Comparison of ENCODE assay signal across 8 mouse cellular contexts in genomic region chr15:98180567-98181131, GRCm38 (mm10). TPM values are rescaled to one million over a fixed set of nuclear protein-coding genes. Genes with fewer than 3 reads are reported as not detected.
A peak's percentile ranks its signal among the peaks of the same experiment; 100 is the strongest.
DNase-seq lines count a peak whose midpoint lies in the region; ATAC-seq lines count a peak whose summit lies in the region.

No protein-coding gene starts in this region.

- peaks cover 27% of the 10 kb centered on the region for H3K4me1 ChIP-seq in kidney, embryonic 15.5 days
- no peaks in the 10 kb centered on the region for H3K4me1 ChIP-seq in hindbrain, embryonic 11.5 days (replicated peaks; ENCODE audit: control insufficient read depth, insufficient read depth, low read length)
- H3K4me1 ChIP-seq in midbrain, embryonic 13.5 days (replicated peaks) = peaks cover 9% of the 10 kb centered on the region

- no peak for ATAC-seq in kidney, embryonic 15.5 days (replicated peaks; ENCODE audit: low FRiP score)
- no peak for ATAC-seq in hindbrain, embryonic 11.5 days (ENCODE audit: low FRiP score)
- ATAC-seq in midbrain, embryonic 13.5 days = no peak

- no peaks in the 10 kb centered on the region for H3K36me3 ChIP-seq in kidney, embryonic 15.5 days
- H3K36me3 ChIP-seq in hindbrain, embryonic 11.5 days (ENCODE audit: control insufficient read depth, insufficient read depth, low read length) = no peaks in the 10 kb centered on the region
- H3K36me3 ChIP-seq in midbrain, embryonic 13.5 days = no peaks in the 10 kb centered on the region

- peak overlapping the region; percentile 48 for H3K9ac ChIP-seq in kidney, embryonic 15.5 days
- peak overlapping the region; percentile 48 for H3K9ac ChIP-seq in hindbrain, embryonic 11.5 days (ENCODE audit: low read depth, low read length)
- peak overlapping the region; percentile 63 for H3K9ac ChIP-seq in midbrain, embryonic 13.5 days (replicated peaks)

- H3K27ac ChIP-seq in kidney, embryonic 15.5 days = peak overlapping the region; percentile 87
- H3K27ac ChIP-seq in hindbrain, embryonic 11.5 days (ENCODE audit: low read depth, low read length) = peak overlapping the region; percentile 61; the same call in 1 of the 2 replicates
- H3K27ac ChIP-seq in midbrain, embryonic 13.5 days = peak overlapping the region; percentile 76

- peak overlapping the region; percentile 87 for H3K4me2 ChIP-seq in kidney, embryonic 15.5 days
- H3K4me2 ChIP-seq in hindbrain, embryonic 11.5 days (replicated peaks; ENCODE audit: low read depth, low read length) = peak overlapping the region; percentile 55
- H3K4me2 ChIP-seq in midbrain, embryonic 13.5 days (replicated peaks) = peak overlapping the region; percentile 73

- peak overlapping the region; percentile 58 for H3K4me3 ChIP-seq in kidney, embryonic 15.5 days (replicated peaks)
- peak overlapping the region; percentile 45 for H3K4me3 ChIP-seq in hindbrain, embryonic 11.5 days (ENCODE audit: low read depth, low read length)
- H3K4me3 ChIP-seq in midbrain, embryonic 13.5 days (replicated peaks) = peak overlapping the region; percentile 50

- H3K27me3 ChIP-seq in kidney, embryonic 15.5 days = peaks cover 14% of the 10 kb centered on the region
- no peaks in the 10 kb centered on the region; the same call in 1 of the 2 replicates for H3K27me3 ChIP-seq in hindbrain, embryonic 11.5 days (ENCODE audit: control insufficient read depth, insufficient read depth, low read length)
- H3K27me3 ChIP-seq in midbrain, embryonic 13.5 days = peaks cover 26% of the 10 kb centered on the region

- WGBS in kidney, embryonic 15.5 days = 5% methylated on average over 26 of the region's 26 CpGs
- 4% methylated on average over 26 of the region's 26 CpGs for WGBS in hindbrain, embryonic 11.5 days
- WGBS in midbrain, embryonic 13.5 days = 4% methylated on average over 26 of the region's 26 CpGs

- H3K9me3 ChIP-seq in kidney, embryonic 15.5 days (replicated peaks) = no peaks in the 10 kb centered on the region
- no peaks in the 10 kb centered on the region for H3K9me3 ChIP-seq in hindbrain, embryonic 11.5 days (ENCODE audit: control insufficient read depth, low read length)
- H3K9me3 ChIP-seq in midbrain, embryonic 13.5 days = no peaks in the 10 kb centered on the region

- no peak for DNase-seq in kidney, postnatal 4 days
- peak; percentile 9 to 20 for DNase-seq in cerebellum, postnatal 36 days
- peak; percentile 25 for DNase-seq in hindbrain, embryonic 11.5 days (ENCODE audit: low spot score)
- no peak for DNase-seq in right cerebral cortex, postnatal 4 days
- no peak for DNase-seq in layer of hippocampus, adult 9-11 months
- DNase-seq in spleen, adult 18-20 months = no peak

RNA-seq across cellular contexts. Expression of gene Ccdc184, which starts 13.7 kb away (rescaled TPM):
- polyA plus RNA-seq in kidney, embryonic 15.5 days (2015; fragmentation: Nextera tagmentation; extraction: Ambion mirVana) = 0.99 and 1.6 TPM in 2 replicates
- 13.3 and 15.9 TPM in 2 replicates for polyA plus RNA-seq in hindbrain, embryonic 11.5 days (2014; fragmentation: Nextera tagmentation; extraction: Ambion mirVana)
- 55.4 and 60.4 TPM in 2 replicates for polyA plus RNA-seq in midbrain, embryonic 13.5 days (2015; fragmentation: Nextera tagmentation; extraction: Ambion mirVana)

RNA-seq across cellular contexts. Expression of gene Olfr288, which starts 14.7 kb away (rescaled TPM):
- not detected in 2 replicates for polyA plus RNA-seq in kidney, embryonic 15.5 days (2015; fragmentation: Nextera tagmentation; extraction: Ambion mirVana)
- polyA plus RNA-seq in hindbrain, embryonic 11.5 days (2014; fragmentation: Nextera tagmentation; extraction: Ambion mirVana) = not detected in 2 replicates
- not detected in 2 replicates for polyA plus RNA-seq in midbrain, embryonic 13.5 days (2015; fragmentation: Nextera tagmentation; extraction: Ambion mirVana)

RNA-seq across cellular contexts. Expression of gene Asb8, which starts 15.2 kb away (rescaled TPM):
- polyA plus RNA-seq in kidney, embryonic 15.5 days (2015; fragmentation: Nextera tagmentation; extraction: Ambion mirVana) = 46.2 and 47.4 TPM in 2 replicates
- 47.6 and 53.2 TPM in 2 replicates for polyA plus RNA-seq in hindbrain, embryonic 11.5 days (2014; fragmentation: Nextera tagmentation; extraction: Ambion mirVana)
- 54.4 and 54.9 TPM in 2 replicates for polyA plus RNA-seq in midbrain, embryonic 13.5 days (2015; fragmentation: Nextera tagmentation; extraction: Ambion mirVana)

RNA-seq across cellular contexts. Expression of gene Gm44579, which starts 40.1 kb away (rescaled TPM):
- polyA plus RNA-seq in kidney, embryonic 15.5 days (2015; fragmentation: Nextera tagmentation; extraction: Ambion mirVana) = not detected in 2 replicates
- not detected in 2 replicates for polyA plus RNA-seq in hindbrain, embryonic 11.5 days (2014; fragmentation: Nextera tagmentation; extraction: Ambion mirVana)
- polyA plus RNA-seq in midbrain, embryonic 13.5 days (2015; fragmentation: Nextera tagmentation; extraction: Ambion mirVana) = not detected in 2 replicates

RNA-seq across cellular contexts. Expression of gene Olfr287, which starts 40.2 kb away (rescaled TPM):
- polyA plus RNA-seq in kidney, embryonic 15.5 days (2015; fragmentation: Nextera tagmentation; extraction: Ambion mirVana) = not detected in 2 replicates
- not detected in 2 replicates for polyA plus RNA-seq in hindbrain, embryonic 11.5 days (2014; fragmentation: Nextera tagmentation; extraction: Ambion mirVana)
- polyA plus RNA-seq in midbrain, embryonic 13.5 days (2015; fragmentation: Nextera tagmentation; extraction: Ambion mirVana) = 0.14 TPM in 1 of 2 replicates, not detected in the other

Comparison
In these comparisons a context has a peak if more than half of its experiments do, and no peak if none do; other contexts are left out.
1. DNase-seq: peak in cerebellum, postnatal 36 days (2 of 2) and hindbrain, embryonic 11.5 days (single experiment); none in kidney, postnatal 4 days (0 of 2), right cerebral cortex, postnatal 4 days (single experiment), layer of hippocampus, adult 9-11 months (single experiment) and spleen, adult 18-20 months (0 of 2).
2. Peak in every context shown above with its lines, with median percentiles within 50 percentile points of each other: H3K27ac ChIP-seq, H3K4me2 ChIP-seq, H3K4me3 ChIP-seq and H3K9ac ChIP-seq.